Mouse (Mus musculus) stomach, embryonic 14.5 days (tissue): ENCODE data around the gene Kcnj5. TPM values are rescaled to one million over a fixed set of nuclear protein-coding genes. Genes with fewer than 3 reads are reported as not detected.
A peak's percentile ranks its signal among the peaks of the same experiment; 100 is the strongest.

Experiments
- ATAC-seq: fragments of 200-750 bp; cut with Nextera tagmentation; 2 replicates; pipeline ENCODE4 v1.8.0; 2017; ENCODE audit warnings: low read depth, moderate TSS enrichment; ENCODE audit not compliant: insufficient number of reproducible peaks, insufficient read depth, low FRiP score
- H3K27ac ChIP-seq: fragments of 300-500 bp; sonication (generic); 2 replicates; pipeline ENCODE4 v1.5.1; 2014; ENCODE audit warnings: mild to moderate bottlenecking, low read length, moderate library complexity, mixed read lengths
- H3K27me3 ChIP-seq: fragments of 300-500 bp; sonication (generic); 2 replicates; pipeline ENCODE4 v1.6.1; 2014; ENCODE audit warnings: low read length, control low read depth, mixed read lengths; ENCODE audit not compliant: control insufficient read depth, insufficient read depth
- H3K36me3 ChIP-seq: fragments of 300-500 bp; sonication (generic); 2 replicates; pipeline ENCODE4 v1.6.1; 2014; ENCODE audit warnings: mild to moderate bottlenecking, control low read depth, low read length, moderate library complexity, mixed read lengths; ENCODE audit not compliant: control insufficient read depth, insufficient read depth
- H3K4me1 ChIP-seq: fragments of 300-500 bp; sonication (generic); 2 replicates; pipeline ENCODE4 v1.6.1; 2014; ENCODE audit warnings: low read length, control low read depth, mixed read lengths; ENCODE audit not compliant: control insufficient read depth, insufficient read depth
- H3K4me2 ChIP-seq: fragments of 300-500 bp; sonication (generic); replicated peaks from 2 replicates; pipeline ENCODE4 v1.6.1; 2014; ENCODE audit warnings: low read depth, low read length, control low read depth
- H3K4me3 ChIP-seq: fragments of 300-500 bp; sonication (generic); 2 replicates; pipeline ENCODE4 v1.5.1; 2014; ENCODE audit warnings: low read depth, low read length, control low read depth
- H3K9ac ChIP-seq: fragments of 300-500 bp; sonication (generic); replicated peaks from 2 replicates; pipeline ENCODE4 v1.6.1; 2014; ENCODE audit warnings: low read depth, mild to moderate bottlenecking, control low read depth, low read length, moderate library complexity, mixed read lengths
- H3K9me3 ChIP-seq: fragments of 300-500 bp; sonication (generic); 2 replicates; pipeline ENCODE4 v1.6.1; 2016; ENCODE audit warnings: low read depth, low read length, control low read depth; ENCODE audit not compliant: control insufficient read depth
- WGBS: fragments of 180-500 bp; shearing (Covaris S2); extraction: QIAGEN DNeasy Blood & Tissue Kit; methylation state at CpG from one replicate; pipeline ENCODE4 v1.1.7; 2014; 5-methylcytosine and 5-hydroxymethylcytosine counted together
- polyA plus RNA-seq: library from polyadenylated mRNA; unstranded; fragments of >200 nt; fragmentation: Nextera tagmentation; extraction: Ambion mirVana; gene quantifications from 2 replicates; pipeline ENCODE4 v1.2.1, GENCODE M21; 2014

The Kcnj5 gene
- polyA plus RNA-seq, 1 experiment from 2014 or later = 0.09 TPM

DNA sequence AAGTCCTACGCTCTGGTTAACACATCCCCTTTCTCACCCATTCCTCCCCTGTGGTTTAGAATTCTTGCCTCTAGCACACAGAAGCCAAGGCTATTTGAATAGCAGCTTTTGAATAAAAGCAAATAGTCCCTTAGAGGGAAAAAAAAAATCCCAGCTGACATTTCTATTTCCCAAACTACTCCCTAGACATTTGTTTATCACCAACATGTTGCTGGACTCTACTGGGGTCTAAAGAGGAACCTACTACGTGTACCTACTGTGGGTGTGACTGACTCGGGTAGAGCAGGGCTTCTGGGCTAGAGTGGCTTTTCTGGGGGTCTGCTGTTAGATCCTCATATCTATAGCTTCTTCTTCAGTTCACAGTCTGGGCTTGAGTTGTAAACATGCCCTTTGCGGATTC lies 31.9 kb downstream of the Kcnj5 start:
- WGBS = 55% methylated on average over 4 of the region's 4 CpGs
- 0 out of 2 replicates have a peak overlapping the region, but pooled peaks have one; percentile 15 for H3K4me2 ChIP-seq
- no peaks in the 10 kb centered on the region for H3K27me3 ChIP-seq
- 0 out of 2 replicates have a peak, but pooled peaks cover 6% of the 10 kb centered on the region for H3K4me1 ChIP-seq
- H3K4me3 ChIP-seq = no peak overlapping the region
- H3K9ac ChIP-seq = no peak overlapping the region
- H3K9me3 ChIP-seq = no peaks in the 10 kb centered on the region
- ATAC-seq = no peak
- no peak overlapping the region for H3K27ac ChIP-seq
- no peaks in the 10 kb centered on the region for H3K36me3 ChIP-seq

DNA sequence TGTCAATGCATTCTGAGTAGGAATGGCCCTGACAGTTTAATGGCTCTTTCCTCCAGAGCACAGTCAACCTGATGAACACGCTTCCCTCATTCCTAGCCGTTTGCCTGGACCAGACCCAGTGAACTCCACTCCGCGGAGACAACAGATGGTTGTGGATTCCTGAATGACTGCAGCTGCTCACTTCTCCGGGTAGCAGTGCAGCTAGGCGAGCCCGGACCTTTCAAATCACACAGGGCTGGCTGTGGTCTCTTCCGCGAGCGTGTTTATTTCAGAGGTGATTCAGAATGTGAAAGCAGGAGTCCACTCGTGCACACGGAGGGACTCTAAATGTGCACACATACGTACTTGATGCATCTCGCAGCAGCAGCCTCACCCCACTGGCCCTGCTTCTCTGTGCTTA lies 32.4 kb downstream of the Kcnj5 start:
- ATAC-seq = peak; percentile 58; the same call in 1 of the 2 replicates

DNA sequence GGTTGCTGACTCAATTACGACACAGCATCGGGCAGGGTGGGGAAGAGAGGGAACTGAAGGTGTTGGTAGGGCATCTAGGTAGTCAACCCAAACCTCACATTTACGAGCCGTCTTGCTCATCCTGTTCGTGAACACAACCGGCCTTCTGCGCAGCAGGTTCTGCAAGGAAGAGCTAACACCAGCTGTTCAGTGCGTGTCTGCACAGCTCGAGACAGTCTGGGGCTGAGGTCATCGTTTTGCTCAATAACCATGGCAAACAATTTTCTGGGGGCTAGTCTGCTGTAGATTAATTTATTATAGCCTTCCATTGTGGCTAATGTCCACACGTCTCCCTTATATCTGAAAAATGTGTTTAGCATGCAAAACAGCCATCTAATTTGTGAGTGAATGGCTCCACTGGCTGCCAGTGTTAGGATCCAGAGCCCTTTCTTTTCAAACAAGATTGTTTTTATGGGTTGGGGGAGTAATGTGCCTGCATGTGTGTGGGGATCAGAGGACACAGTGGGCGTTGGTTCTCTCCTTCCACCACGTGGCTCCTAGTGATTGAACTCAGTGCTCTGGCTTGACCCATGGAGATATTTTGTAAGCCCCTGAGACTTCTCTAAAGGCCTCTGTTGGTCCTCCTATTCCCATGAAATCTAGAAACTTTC lies 41.5 kb downstream of the Kcnj5 start:
- no peaks in the 10 kb centered on the region for H3K36me3 ChIP-seq
- 76% methylated on average over 13 of the region's 13 CpGs for WGBS
- no peaks in the 10 kb centered on the region for H3K27me3 ChIP-seq

More for the DNA sequence above, 32.4 kb downstream of the Kcnj5 start:
- Histone ChIP-seq H3K36me3 (no peaks in the 10 kb centered on the region), H3K9me3 (no peaks in the 10 kb centered on the region), H3K9ac (no peak overlapping the region), H3K27me3 (no peaks in the 10 kb centered on the region), H3K4me2 (0 out of 2 replicates have a peak overlapping the region, but pooled peaks have one; percentile 15), H3K4me3 (no peak overlapping the region), H3K4me1 (0 out of 2 replicates have a peak, but pooled peaks cover 6% of the 10 kb centered on the region), H3K27ac (no peak overlapping the region)
- WGBS = 34% methylated on average over 14 of the region's 14 CpGs

DNA sequence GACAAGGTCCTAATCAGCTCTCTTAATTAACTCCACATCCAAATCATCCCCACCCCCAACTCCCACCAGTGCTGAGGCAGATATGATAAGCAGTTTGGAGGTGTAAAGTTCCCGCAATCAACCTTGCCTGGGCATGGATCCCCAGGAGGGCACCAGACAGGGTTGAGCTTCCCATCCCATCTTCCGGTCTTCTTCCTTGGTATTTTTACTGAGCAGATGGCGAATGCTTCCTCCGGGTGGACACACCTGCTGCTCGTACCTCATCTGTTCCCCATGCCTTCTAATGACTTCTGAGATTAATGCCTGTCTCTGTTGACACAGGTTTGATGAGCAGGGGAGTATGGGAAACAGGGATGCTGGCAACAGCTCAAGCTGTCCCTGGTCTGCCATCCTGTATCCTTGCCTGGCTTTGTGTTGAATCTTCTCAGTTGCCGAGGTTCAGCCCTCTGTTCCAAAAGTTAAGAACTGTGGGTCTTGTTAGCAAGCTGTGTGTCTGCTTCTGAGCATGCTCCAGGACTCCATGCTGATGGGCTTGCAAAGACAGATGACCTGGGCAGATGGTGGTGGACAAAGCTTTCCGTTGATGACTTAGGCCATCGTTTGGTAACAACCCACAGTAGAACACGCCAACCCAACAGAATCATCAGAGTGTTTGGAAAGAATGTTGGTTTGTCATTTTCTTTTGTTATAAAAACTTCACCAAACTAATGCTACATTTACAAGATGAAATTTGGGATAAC lies 48.9 kb downstream of the Kcnj5 start:
- Histone ChIP-seq H3K4me3 (no peak overlapping the region), H3K9me3 (no peaks in the 10 kb centered on the region), H3K36me3 (no peaks in the 10 kb centered on the region), H3K9ac (no peak overlapping the region), H3K4me2 (no peak overlapping the region), H3K27ac (no peak overlapping the region), H3K27me3 (no peaks in the 10 kb centered on the region), H3K4me1 (no peaks in the 10 kb centered on the region)
- ATAC-seq = no peak
- 87% methylated on average over 9 of the region's 9 CpGs for WGBS

More for the DNA sequence above, 41.5 kb downstream of the Kcnj5 start:
- ATAC-seq = no peak
- H3K9ac ChIP-seq = no peak overlapping the region
- H3K9me3 ChIP-seq = no peaks in the 10 kb centered on the region
- H3K27ac ChIP-seq = no peak overlapping the region
- no peaks in the 10 kb centered on the region for H3K4me1 ChIP-seq
- no peak overlapping the region for H3K4me3 ChIP-seq
- no peak overlapping the region for H3K4me2 ChIP-seq

DNA sequence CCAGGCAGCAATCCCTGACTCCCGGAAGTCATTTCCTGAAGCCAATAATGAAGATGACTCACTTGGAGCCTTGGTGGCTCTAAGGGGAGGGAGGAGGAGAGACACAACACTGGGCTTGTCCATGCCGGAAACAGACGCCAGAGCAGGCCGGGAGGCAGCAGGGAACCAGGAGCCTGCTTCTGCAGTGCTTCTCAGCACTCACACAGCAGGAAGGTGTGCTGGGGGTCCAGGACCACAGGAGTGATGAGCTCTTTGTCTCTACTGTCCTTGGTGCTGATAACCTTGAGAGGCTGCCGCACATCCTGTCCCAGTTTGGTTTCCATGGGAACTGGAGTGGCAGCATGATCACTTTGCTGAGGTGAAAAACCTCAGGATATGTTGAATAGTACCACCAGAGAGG lies 51.5 kb downstream of the Kcnj5 start:
- Histone ChIP-seq H3K4me2 (no peak overlapping the region), H3K4me3 (no peak overlapping the region), H3K27ac (no peak overlapping the region), H3K36me3 (no peaks in the 10 kb centered on the region), H3K27me3 (no peaks in the 10 kb centered on the region), H3K4me1 (no peaks in the 10 kb centered on the region), H3K9ac (no peak overlapping the region), H3K9me3 (no peaks in the 10 kb centered on the region)
- no peak for ATAC-seq
- 32% methylated on average over 5 of the region's 5 CpGs for WGBS

DNA sequence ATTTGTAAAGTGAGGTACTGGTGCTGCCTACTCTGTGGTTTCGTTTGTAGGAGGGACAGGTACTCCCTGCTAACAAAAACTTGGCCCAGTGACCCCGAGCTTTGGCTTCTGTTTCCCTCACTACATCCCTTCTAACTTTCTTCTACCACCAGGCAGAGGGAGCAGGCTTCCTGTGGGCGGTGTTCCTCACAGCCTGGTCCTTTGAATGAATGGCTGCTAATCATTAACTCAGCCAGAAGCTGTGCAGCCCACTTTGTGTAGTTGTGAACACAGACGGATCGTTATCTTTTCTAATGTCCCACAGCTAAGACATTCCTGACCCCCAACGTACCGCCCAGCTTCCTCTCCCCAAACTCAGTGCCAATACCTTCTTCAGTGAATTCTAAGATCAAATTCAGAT lies 52.5 kb downstream of the Kcnj5 start:
- Histone ChIP-seq H3K9me3 (no peaks in the 10 kb centered on the region), H3K27ac (no peak overlapping the region), H3K36me3 (no peaks in the 10 kb centered on the region), H3K27me3 (no peaks in the 10 kb centered on the region), H3K9ac (no peak overlapping the region), H3K4me1 (no peaks in the 10 kb centered on the region), H3K4me2 (no peak overlapping the region), H3K4me3 (no peak overlapping the region)
- peak; percentile 42; the same call in 1 of the 2 replicates for ATAC-seq
- 55% methylated on average over 7 of the region's 7 CpGs for WGBS

DNA sequence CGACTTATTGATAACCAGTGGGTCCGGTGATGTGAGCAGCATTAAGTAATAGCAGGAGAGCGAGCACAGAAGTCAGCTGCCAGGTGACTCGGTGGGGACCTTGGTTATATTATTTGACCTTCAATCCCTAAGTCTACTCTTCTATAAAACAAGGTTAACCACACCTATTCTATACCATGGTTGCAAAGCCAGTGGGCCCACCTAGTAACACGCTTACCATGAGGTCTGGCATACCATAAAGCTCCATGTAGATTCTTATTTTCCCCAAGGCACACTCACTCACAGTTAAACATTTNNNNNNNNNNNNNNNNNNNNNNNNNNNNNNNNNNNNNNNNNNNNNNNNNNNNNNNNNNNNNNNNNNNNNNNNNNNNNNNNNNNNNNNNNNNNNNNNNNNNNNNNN lies 60.6 kb downstream of the Kcnj5 start:
- no peaks in the 10 kb centered on the region for H3K4me1 ChIP-seq
- H3K9ac ChIP-seq = no peak overlapping the region
- H3K4me3 ChIP-seq = no peak overlapping the region
- H3K27ac ChIP-seq = no peak overlapping the region
- no peaks in the 10 kb centered on the region for H3K36me3 ChIP-seq
- no peaks in the 10 kb centered on the region for H3K27me3 ChIP-seq
- no peak overlapping the region for H3K4me2 ChIP-seq
- no peaks in the 10 kb centered on the region for H3K9me3 ChIP-seq
- 85% methylated on average over 5 of the region's 5 CpGs for WGBS
- ATAC-seq = no peak

DNA sequence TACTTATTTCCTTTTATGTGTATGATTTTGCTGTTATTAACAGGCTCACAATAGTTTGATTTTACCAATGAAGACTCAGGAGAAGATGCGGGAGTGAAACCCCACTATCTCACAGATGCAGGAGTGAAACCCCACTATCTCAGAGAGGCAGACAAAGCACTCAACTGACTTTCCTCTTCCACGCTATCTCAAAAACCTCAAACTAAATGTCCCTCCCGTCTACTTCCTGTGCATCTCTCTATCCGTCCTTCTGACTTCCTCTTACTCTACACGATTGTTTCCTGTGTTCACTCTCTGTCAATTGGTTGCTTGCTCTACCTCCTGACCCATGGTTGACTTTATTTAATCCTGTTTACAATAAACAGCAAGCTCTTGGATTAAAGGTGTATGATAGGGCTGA lies 63.7 kb downstream of the Kcnj5 start:
- H3K27me3 ChIP-seq = no peaks in the 10 kb centered on the region
- H3K4me1 ChIP-seq = no peaks in the 10 kb centered on the region
- no peaks in the 10 kb centered on the region for H3K36me3 ChIP-seq
- ATAC-seq = no peak
- no peak overlapping the region for H3K27ac ChIP-seq
- peaks cover 3% of the 10 kb centered on the region; the same call in 1 of the 2 replicates for H3K9me3 ChIP-seq
- no peak overlapping the region for H3K4me2 ChIP-seq
- WGBS = 79% methylated on average over 5 of the region's 5 CpGs
- no peak overlapping the region for H3K9ac ChIP-seq
- H3K4me3 ChIP-seq = no peak overlapping the region
